Mouse (Mus musculus) megakaryocyte-erythroid progenitor cell, adult 5-6 weeks (primary cell): ENCODE results near the gene Tppp. TPM values are rescaled to one million over a fixed set of nuclear protein-coding genes. Genes with fewer than 3 reads are reported as not detected.

ENCODE experiments used
- ATAC-seq: replicated peaks from 2 replicates; pipeline ENCODE4 v1.8.0; 2016; ENCODE audit warnings: mild to moderate bottlenecking, inconsistent platforms; ENCODE audit not compliant: severe bottlenecking, poor library complexity, low FRiP score, low TSS enrichment
- total RNA-seq, 2 experiments: library from RNA; stranded (forward) in 1 of 2; stranded (reverse) in 1 of 2; fragments of 200-1000, 215-1000 nt in 1 of 2; fragments of >200 nt in 1 of 2; fragmentation: Nextera tagmentation in 1 of 2; gene quantifications; 2 replicates each; pipeline ENCODE4 v1.2.3; 2014 to 2017

Gene Tppp
- total RNA-seq, 2 experiments from 2014 or later = 0.63 to 0.66 TPM

GRCm38 (mm10) chr13:74073369-74073768, 64.2 kb downstream of the Tppp start:
- no peak for ATAC-seq

Other genes starting within 250 kb of the Tppp start
- not detected in 2 replicates for gene Nkd2, start 161.8 kb upstream of the Tppp start, total RNA-seq (2014; fragmentation: Nextera tagmentation)
- gene Nkd2, start 161.8 kb upstream of the Tppp start, total RNA-seq (2017) = not detected in 2 replicates
- 37.5 and 52.5 TPM in 2 replicates for gene Trip13, start 71.6 kb upstream of the Tppp start, total RNA-seq (2014; fragmentation: Nextera tagmentation)
- 46.2 and 52.3 TPM in 2 replicates for gene Trip13, start 71.6 kb upstream of the Tppp start, total RNA-seq (2017)
- gene Brd9, start 71.6 kb upstream of the Tppp start, total RNA-seq (2014; fragmentation: Nextera tagmentation) = 27.7 and 39.5 TPM in 2 replicates
- 63.8 and 65.3 TPM in 2 replicates for gene Brd9, start 71.6 kb upstream of the Tppp start, total RNA-seq (2017)
- gene Zdhhc11, start 45.6 kb upstream of the Tppp start, total RNA-seq (2014; fragmentation: Nextera tagmentation) = not detected in 2 replicates
- gene Zdhhc11, start 45.6 kb upstream of the Tppp start, total RNA-seq (2017) = not detected in 2 replicates
- 12.3 and 12.5 TPM in 2 replicates for gene Cep72, start 52.9 kb downstream of the Tppp start, total RNA-seq (2014; fragmentation: Nextera tagmentation)
- 6.5 and 6.7 TPM in 2 replicates for gene Cep72, start 52.9 kb downstream of the Tppp start, total RNA-seq (2017)
- gene Slc9a3, start 112.0 kb downstream of the Tppp start, total RNA-seq (2014; fragmentation: Nextera tagmentation) = not detected in 2 replicates
- not detected in 2 replicates for gene Slc9a3, start 112.0 kb downstream of the Tppp start, total RNA-seq (2017)
- gene Exoc3, start 199.3 kb downstream of the Tppp start, total RNA-seq (2014; fragmentation: Nextera tagmentation) = 31.8 and 34.2 TPM in 2 replicates
- 30.3 and 38.6 TPM in 2 replicates for gene Exoc3, start 199.3 kb downstream of the Tppp start, total RNA-seq (2017)